Mouse (Mus musculus) liver, postnatal 0 days (tissue): Measurements from ENCODE around the gene Trappc3. TPM values are rescaled to one million over a fixed set of nuclear protein-coding genes. Genes with fewer than 3 reads are reported as not detected.

Experiments used
- ATAC-seq: fragments of 200-750 bp; cut with Nextera tagmentation; 2 replicates; pipeline ENCODE4 v1.8.0; 2017; ENCODE audit warnings: mild to moderate bottlenecking, moderate library complexity
- DNase-seq: peaks from one replicate; pipeline ENCODE4 v3.0.0-alpha.2; 2016
- H3K27ac ChIP-seq: fragments of 300-500 bp; sonication (generic); 2 replicates; pipeline ENCODE4 v1.5.1; 2014; ENCODE audit warnings: antibody characterized with exemption, moderate library complexity, mild to moderate bottlenecking, low read depth
- H3K27me3 ChIP-seq: fragments of 300-500 bp; sonication (generic); 2 replicates; pipeline ENCODE4 v1.6.1; 2014; ENCODE audit warnings: low read length, control low read depth, mixed read lengths; ENCODE audit not compliant: insufficient read depth
- H3K36me3 ChIP-seq: fragments of 300-500 bp; sonication (generic); replicated peaks from 2 replicates; pipeline ENCODE4 v1.6.1; 2014; ENCODE audit warnings: mild to moderate bottlenecking, control low read depth, low read length, moderate library complexity, mixed read lengths; ENCODE audit not compliant: insufficient read depth
- H3K4me1 ChIP-seq: fragments of 300-500 bp; sonication (generic); 2 replicates; pipeline ENCODE4 v1.6.1; 2014; ENCODE audit warnings: antibody characterized with exemption, mild to moderate bottlenecking, control low read depth; ENCODE audit not compliant: insufficient read depth
- H3K4me2 ChIP-seq: fragments of 300-500 bp; sonication (generic); 2 replicates; pipeline ENCODE4 v1.6.1; 2014; ENCODE audit warnings: low read depth, mild to moderate bottlenecking, low read length, moderate library complexity, mixed read lengths
- H3K4me3 ChIP-seq: fragments of 300-500 bp; sonication (generic); 2 replicates; pipeline ENCODE4 v1.5.1; 2014; ENCODE audit warnings: low read depth, low read length
- H3K9ac ChIP-seq: fragments of 300-500 bp; sonication (generic); replicated peaks from 2 replicates; pipeline ENCODE4 v1.6.1; 2014; ENCODE audit warnings: mild to moderate bottlenecking, moderate library complexity
- H3K9me3 ChIP-seq: fragments of 300-500 bp; sonication (generic); 2 replicates; pipeline ENCODE4 v1.6.1; 2016; ENCODE audit warnings: mild to moderate bottlenecking, control low read depth, low read length, mixed read lengths
- CTCF ChIP-seq: sonication (generic); IDR thresholded peaks from 2 replicates; pipeline ENCODE4 v1.5.1; 2016; ENCODE audit warnings: antibody characterized with exemption, low read depth
- EP300 ChIP-seq: IDR thresholded peaks from 2 replicates; pipeline ENCODE4 v1.6.1; 2016; ENCODE audit warnings: antibody characterized with exemption, low read depth, mild to moderate bottlenecking
- WGBS: fragments of 180-500 bp; shearing (Covaris S2); extraction: QIAGEN DNeasy Blood & Tissue Kit; methylation state at CpG from one replicate; pipeline ENCODE4 v1.1.7; 2014; ENCODE audit not compliant: insufficient replicate concordance; 5-methylcytosine and 5-hydroxymethylcytosine counted together
- polyA plus RNA-seq: library from polyadenylated mRNA; unstranded; fragments of >200 nt; fragmentation: Nextera tagmentation; extraction: Ambion mirVana; gene quantifications from 2 replicates; pipeline ENCODE4 v1.2.1, GENCODE M21; 2015

Gene Trappc3
- polyA plus RNA-seq, 1 experiment from 2014 or later: 39.2 TPM

DNA sequence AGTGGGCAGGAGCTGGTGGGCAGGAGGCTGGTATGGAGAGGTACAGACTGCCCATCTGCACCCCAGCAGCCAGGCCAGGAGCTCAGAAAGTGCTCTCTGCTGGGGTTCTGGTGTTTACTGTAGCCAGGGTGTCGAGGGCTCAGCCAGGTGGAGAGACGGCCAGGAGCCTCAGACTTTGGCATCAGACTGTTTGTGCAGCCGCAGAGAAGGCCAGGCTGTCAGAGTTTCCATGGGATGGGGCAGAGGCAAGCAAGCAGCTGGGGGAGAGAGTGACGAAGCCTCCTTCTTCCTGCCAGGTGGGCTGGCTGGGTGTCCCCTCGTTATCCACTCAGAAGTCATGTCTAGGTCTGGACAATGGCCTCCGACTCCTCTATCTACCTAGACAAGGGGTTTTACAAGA lies 33.0 kb downstream of the Trappc3 start:
- Histone ChIP-seq H3K4me3 (no peak overlapping the region), H3K36me3 (no peaks in the 10 kb centered on the region), H3K9me3 (no peaks in the 10 kb centered on the region), H3K27me3 (peaks cover 27% of the 10 kb centered on the region), H3K4me1 (peaks cover 8% of the 10 kb centered on the region), H3K4me2 (no peak overlapping the region), H3K9ac (no peak overlapping the region), H3K27ac (no peak overlapping the region)
- TF ChIP-seq EP300: no peak
- no peak for TF ChIP-seq CTCF
- ATAC-seq (no peak), DNase-seq (no peak)
- WGBS: 50% methylated on average over 6 of the region's 6 CpGs

DNA sequence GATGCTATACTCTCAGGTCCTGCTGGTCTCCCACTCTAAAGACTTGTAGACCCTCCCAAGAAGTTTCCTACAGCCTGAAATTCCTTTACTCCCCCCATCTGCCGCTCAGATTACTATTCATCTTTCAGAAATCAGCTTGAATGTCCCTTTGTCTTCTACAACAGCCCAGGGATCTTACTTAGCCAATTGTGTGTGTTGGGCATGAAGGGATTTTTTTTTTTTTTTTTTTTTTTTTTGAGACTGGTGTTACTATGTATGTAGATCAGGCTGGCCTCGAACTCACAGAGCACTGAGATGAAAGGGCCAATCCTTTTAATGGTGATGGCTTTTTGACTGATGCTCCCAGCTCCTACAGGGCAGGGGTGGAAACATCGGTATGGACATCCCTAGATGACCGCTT lies 33.8 kb downstream of the Trappc3 start:
- DNase-seq: no peak
- H3K4me3 ChIP-seq: no peak overlapping the region
- WGBS: 43% methylated on average over 4 of the region's 4 CpGs
- no peaks in the 10 kb centered on the region for H3K9me3 ChIP-seq
- no peak for ATAC-seq
- H3K27me3 ChIP-seq: peaks cover 35% of the 10 kb centered on the region
- H3K9ac ChIP-seq: no peak overlapping the region
- H3K36me3 ChIP-seq: no peaks in the 10 kb centered on the region
- peaks cover 9% of the 10 kb centered on the region for H3K4me1 ChIP-seq
- H3K27ac ChIP-seq: no peak overlapping the region
- TF ChIP-seq EP300: no peak
- TF ChIP-seq CTCF: no peak
- no peak overlapping the region for H3K4me2 ChIP-seq

DNA sequence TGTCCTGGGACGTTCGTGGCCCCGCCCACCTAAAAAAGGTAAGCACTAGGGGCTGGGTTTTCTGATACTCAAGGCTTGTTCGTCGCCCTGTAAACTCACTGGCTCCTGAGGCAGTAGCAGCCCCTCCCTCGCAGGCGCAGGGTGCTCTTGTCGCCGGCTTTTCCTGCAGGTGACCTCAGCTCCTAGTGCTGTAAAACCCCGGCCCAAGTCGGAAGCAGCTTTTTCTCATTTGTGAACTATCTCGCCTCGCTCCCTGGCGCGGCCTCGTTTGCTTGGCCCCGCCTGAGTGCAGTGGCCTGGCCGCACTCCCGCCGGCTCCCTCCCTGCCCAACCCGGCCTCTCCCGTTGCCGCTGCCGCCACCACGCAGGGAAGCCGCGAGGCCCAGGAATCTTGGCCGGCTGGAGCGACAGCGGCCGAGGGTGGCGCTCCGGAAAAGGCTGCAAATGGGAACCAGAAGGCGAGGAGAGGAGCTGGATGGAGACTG lies 34.5 kb downstream of the Trappc3 start:
- Histone ChIP-seq H3K4me1 (peaks cover 16% of the 10 kb centered on the region), H3K9me3 (no peaks in the 10 kb centered on the region), H3K36me3 (no peaks in the 10 kb centered on the region), H3K4me3 (peak overlapping the region; percentile 32), H3K9ac (no peak overlapping the region; the same call in 1 of the 2 replicates), H3K27ac (no peak overlapping the region), H3K4me2 (peak overlapping the region; percentile 59), H3K27me3 (peaks cover 42% of the 10 kb centered on the region)
- peak; percentile 33; the same call in 1 of the 2 replicates for ATAC-seq
- WGBS: under 1% methylated on average over 34 of the region's 34 CpGs
- peak; percentile 42 for DNase-seq
- TF ChIP-seq EP300: no peak
- peak; percentile 3; the same call in 1 of the 2 replicates for TF ChIP-seq CTCF

DNA sequence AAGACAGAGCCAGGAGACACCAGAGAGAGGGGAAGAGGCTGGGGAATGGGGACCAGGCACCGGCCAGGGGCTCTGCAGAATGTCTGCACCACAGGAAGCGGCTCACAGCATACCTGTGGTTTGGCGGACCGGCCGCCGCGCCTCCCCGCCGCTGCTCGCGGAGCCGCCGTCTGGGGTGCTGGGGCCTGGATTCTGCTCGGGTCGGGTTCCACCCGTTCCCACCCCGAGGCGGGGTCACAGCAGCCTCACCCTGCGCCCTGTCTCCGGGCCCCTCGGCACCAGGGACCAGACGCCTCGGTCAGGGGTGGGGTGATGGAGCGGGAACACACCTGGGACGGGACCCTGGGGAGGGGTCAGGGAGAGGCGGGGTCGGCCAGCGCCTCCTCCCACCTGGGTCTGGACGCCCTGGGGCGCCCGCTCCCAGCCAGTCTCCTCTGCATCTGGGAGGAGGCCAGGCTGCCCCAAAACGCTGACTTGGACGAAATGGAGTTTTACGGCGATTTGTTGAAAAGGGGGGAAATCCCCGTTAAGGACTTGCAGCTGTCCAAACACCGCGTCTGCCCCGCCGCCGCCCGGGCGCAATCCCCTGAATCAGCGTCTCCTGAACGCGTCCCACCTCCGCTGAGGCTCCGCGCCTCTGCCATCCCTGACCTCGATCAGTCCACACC lies 38.9 kb downstream of the Trappc3 start:
- TF ChIP-seq CTCF (no peak), EP300 (no peak)
- 2% methylated on average over 45 of the region's 50 CpGs for WGBS
- peak overlapping the region; percentile 30 for H3K4me3 ChIP-seq

DNA sequence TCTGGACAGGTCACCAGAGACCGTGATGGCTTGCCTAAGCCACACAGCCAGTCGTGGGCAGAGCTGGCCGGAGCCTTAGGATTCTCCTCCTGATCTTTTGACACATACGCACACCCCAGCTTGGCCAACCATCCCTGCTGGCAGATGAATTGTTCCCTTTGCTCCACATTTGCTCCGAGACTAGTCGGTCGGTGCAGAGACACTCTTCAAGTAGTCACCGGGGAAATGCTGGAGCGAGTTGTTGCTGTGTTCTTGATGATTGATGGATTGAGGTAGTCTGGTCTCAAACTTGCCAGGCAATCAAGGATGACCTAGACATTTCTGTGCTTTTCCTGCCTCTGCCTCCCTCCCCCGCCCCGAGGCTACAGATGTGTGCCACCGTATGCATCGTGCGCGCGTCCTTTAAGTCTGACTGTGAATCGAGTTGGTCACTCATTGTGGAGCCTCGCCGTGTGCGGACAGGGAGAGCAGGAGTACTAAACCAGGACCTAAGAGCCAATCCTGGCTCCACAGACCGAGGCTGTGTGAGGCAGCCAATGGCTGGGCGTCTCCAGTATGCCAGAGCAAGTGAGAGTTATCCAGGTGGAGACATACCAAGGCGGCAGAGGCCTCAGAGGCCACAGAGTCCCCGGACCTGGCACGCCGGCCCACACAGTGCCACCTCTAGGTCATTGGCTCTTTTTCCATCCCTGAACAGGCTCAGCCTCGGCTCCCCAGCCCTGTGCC lies 39.6 kb downstream of the Trappc3 start:
- peak overlapping the region; percentile 30 for H3K4me3 ChIP-seq
- ATAC-seq (no peak), DNase-seq (no peak)
- H3K4me2 ChIP-seq: peak overlapping the region; percentile 55
- H3K4me1 ChIP-seq: peaks cover 13% of the 10 kb centered on the region
- H3K9me3 ChIP-seq: peaks cover 5% of the 10 kb centered on the region; the same call in 1 of the 2 replicates
- H3K27me3 ChIP-seq: peaks cover 48% of the 10 kb centered on the region
- no peak overlapping the region for H3K9ac ChIP-seq
- no peak overlapping the region for H3K27ac ChIP-seq
- no peaks in the 10 kb centered on the region for H3K36me3 ChIP-seq
- 14% methylated on average over 27 of the region's 27 CpGs for WGBS
- TF ChIP-seq CTCF (no peak), EP300 (no peak)

More for the DNA sequence above, 38.9 kb downstream of the Trappc3 start:
- DNase-seq (no peak), ATAC-seq (no peak)
- H3K27ac ChIP-seq: no peak overlapping the region
- H3K27me3 ChIP-seq: peaks cover 55% of the 10 kb centered on the region
- H3K4me1 ChIP-seq: peaks cover 16% of the 10 kb centered on the region
- no peaks in the 10 kb centered on the region for H3K36me3 ChIP-seq
- H3K9ac ChIP-seq: no peak overlapping the region
- peaks cover 4% of the 10 kb centered on the region; the same call in 1 of the 2 replicates for H3K9me3 ChIP-seq
- peak overlapping the region; percentile 55 for H3K4me2 ChIP-seq

DNA sequence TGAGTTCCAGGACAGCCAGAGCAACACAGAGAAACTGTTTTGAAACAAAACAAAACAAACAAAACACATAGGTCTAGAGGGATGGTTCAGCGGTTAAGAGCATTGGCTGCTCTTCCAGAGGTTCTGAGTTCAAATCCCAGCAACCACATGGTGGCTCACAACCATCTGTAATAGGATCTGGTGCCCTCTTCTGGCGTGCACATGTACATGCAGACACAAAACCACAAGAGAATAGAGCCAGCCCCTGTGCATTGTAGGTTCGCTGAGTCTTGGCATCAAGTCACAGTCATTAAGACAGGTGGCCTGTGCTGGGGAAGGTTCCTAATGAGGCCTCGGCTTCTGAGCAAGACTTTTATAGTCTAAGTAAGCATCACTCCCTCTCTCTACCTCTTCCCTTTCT lies 41.8 kb downstream of the Trappc3 start:
- Histone ChIP-seq H3K27me3 (peaks cover 38% of the 10 kb centered on the region), H3K9ac (no peak overlapping the region), H3K36me3 (no peaks in the 10 kb centered on the region), H3K4me3 (no peak overlapping the region), H3K4me2 (no peak overlapping the region), H3K27ac (no peak overlapping the region), H3K9me3 (peaks cover 5% of the 10 kb centered on the region; the same call in 1 of the 2 replicates), H3K4me1 (peaks cover 8% of the 10 kb centered on the region)
- TF ChIP-seq EP300 (no peak), CTCF (peak; percentile 49)
- WGBS: 64% methylated on average over 4 of the region's 4 CpGs
- DNase-seq (no peak), ATAC-seq (no peak)
